Mouse (Mus musculus): ENCODE measurements around the gene Rrbp1.

The Rrbp1 gene

DNA sequence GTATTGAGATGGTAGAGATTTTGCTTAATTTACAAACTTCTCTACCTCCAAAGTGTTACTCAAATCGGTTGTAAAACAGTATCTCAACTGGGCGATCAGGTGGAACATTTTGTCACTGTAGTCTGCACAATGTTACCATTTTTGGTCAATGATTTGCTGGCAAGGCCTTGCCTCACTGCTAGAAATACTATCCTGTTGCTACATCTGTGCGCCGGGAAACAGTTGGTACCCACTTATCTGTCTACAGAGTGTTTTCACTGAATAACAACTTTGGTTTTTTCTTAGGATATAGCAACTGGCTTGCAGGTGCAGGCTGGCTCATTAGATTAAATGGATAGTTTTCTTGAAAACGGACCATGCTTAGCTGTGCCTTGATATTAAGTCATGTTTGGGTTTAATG is 94.8 kb downstream of the Rrbp1 start:
- DNase-seq (ENCODE audit: low spot score) = no peak

DNA sequence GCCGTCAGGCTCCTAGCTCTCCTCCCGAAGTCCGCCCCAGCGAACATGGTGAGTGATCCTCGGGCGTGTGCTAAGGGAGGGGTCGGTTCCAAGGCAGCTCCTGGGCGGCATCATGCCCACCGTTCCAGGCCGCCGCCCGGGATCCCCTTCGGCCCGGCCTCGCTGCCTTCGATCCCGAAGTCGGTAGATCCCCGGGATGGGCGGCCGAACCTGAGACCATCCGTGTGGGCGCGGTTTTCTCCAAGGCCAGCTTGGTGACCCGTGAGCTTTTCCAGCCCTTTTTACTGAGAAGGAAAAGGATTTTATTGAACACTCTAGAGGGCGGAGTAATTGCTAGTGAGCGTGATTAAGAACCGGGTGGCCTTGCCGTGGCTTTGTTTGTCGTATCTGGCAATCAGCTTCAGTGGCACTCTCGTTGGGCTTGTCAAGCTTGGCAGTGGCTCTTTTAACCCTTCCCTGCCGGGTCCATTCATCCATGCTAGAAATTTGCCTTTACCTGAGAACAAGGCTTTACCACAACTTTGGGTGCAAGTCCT is 95.4 kb downstream of the Rrbp1 start:
- no peak for DNase-seq (ENCODE audit: low spot score)

DNA sequence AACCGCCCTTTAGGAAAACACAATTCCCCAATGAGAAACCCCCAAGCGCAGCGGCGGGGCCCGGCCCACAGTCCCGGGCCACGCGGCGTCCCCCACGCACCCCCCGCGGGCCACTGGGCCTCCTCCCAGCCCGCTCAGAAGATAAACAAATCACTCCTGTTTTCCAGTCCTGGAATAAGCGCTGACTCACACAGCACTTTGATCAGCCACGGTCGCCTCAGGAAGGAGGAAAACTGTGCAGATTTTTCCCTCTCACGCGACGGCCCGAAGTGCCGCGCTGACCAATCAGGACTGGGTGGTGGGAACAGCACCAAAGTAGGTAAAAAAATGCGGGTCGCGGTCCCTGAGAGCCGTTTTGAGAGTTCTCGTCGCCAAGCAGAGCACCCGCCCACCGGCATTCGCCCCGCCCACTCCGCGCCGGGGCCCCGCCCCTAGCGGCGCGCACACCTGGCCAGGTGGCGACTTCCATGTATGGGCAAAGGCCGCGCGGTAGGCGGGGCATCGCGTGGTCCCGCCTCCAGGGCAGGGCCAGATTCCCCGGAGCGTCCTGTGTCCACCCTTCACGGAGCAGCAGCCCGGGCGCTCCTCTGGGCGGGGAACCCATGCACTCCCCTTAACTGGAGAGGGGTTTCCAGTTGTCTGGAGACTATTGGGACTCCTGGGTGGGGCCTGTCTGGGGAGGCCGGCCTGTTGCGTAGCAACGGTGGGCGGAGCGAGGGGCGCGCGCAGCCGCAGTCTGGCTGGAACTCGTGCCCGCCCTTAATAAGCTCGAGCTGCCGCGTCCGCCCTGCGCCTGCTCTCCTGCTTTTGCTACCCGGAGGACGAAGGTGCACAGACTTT is 96.1 kb downstream of the Rrbp1 start, which contains the start of gene Dstn:
Dstn (plus strand) TSS at position 561 of the 840 bp plus-strand sequence.
- peak; percentile 98 for DNase-seq (ENCODE audit: low spot score)

DNA sequence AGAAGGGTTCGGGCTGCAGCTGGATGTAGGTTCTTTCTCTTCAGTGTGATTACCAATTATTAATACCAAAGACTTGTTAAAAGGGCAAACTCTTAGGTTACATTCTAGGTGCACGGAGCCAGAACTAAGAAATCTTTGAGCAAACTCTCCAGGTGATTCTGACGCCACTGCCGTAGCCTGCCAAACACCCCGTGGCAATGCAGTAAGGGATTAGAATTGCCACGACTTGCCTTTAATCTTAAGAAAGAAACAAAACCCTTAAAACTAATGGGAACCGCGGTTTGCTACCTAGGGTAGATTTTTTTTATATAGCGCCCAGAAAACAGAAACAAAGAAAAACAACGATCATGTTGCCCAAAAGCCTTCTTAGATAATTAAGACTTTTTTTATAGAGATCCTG is 96.8 kb downstream of the Rrbp1 start:
- DNase-seq (ENCODE audit: low spot score) = no peak

DNA sequence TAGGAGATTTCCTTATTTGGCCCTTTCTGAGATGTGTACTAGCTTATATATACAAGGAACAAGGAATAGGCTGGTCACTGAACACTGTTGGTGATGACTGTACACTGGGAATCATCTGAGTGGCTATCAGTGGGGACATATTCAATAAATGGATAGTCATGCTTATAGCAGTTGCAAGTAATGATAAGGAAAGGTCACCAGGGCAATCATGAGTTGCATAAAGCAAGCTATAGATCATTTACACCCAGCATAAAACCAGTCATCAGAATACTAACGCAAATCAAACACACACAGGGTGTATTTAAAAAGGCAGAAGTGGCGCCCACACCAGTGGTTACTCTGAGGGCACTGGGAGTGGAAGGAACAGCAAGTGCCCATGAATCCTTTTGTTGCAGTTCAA is 98.9 kb downstream of the Rrbp1 start:
- DNase-seq (ENCODE audit: low spot score) = no peak

DNA sequence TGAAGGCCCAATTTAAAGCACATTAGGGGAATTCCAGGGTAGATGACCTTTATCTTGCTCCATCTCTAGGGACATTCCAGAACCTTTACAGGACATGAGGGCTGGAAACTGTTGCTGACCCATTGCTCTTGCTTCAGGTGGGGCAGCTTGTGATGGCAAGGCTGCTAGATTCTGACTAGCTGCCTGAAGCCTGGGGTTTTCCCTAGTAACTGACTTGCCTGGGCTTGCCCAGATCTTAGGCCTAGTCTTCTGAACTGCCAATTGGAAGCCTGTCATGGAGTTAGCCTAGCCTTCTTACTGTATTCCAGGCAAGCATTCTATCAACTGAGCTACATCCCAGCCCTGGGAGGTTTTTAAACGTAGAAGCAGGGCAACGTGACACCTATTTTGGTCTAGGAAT is 101.8 kb downstream of the Rrbp1 start:
- no peak for DNase-seq (ENCODE audit: low spot score)

DNA sequence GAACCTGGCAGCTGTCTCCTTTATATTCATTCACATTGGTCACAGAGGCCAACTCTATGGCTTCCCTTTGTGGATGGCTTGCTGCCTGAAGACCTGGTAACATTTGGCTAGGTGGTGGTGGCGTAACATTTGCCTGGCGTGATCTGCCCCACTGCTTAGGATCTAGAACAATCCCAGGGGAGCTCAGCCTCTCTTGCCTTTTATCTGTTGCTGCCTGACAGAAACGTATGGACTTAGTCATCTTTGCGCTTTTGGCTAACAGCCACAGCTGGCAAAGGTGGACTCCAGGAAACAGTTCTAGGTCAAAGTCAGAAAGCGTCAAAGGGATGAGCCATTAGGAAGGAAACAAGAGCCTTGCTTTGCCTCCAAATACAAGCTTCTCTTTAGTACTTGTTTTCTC is 106.2 kb downstream of the Rrbp1 start:
- DNase-seq (ENCODE audit: low spot score) = no peak

DNA sequence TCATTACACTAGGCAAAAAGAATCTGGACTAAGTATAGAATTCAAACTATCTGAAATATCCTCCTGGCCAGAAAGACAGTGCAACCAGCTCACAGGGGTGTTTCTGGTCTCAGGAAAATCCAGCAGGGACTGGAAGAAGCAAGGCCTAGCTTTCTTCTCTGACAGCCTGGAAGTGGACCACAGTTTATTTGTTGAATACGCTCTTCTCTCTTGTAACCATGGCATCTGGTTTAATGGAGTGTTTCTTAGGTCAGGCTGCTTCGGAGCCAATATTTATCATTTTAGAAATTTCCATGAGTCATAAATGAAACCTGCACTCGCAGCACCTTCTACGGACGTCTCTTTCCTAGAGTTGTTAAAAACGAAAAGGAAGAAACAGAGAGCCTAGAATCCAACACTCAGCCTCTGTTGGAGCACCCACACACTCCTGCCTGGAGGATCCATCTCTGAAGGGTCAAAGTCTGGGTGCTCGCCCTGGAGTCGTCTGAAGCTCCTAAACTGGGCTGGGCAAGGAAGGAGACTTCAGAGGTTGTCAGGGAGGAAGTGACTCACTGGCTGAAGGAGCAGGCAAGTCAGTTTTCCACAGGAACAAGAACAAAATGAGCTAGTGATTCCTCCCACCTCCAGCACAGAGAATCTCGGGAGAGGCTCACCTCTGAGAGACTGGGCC is 107.6 kb downstream of the Rrbp1 start:
- no peak for DNase-seq (ENCODE audit: low spot score)

DNA sequence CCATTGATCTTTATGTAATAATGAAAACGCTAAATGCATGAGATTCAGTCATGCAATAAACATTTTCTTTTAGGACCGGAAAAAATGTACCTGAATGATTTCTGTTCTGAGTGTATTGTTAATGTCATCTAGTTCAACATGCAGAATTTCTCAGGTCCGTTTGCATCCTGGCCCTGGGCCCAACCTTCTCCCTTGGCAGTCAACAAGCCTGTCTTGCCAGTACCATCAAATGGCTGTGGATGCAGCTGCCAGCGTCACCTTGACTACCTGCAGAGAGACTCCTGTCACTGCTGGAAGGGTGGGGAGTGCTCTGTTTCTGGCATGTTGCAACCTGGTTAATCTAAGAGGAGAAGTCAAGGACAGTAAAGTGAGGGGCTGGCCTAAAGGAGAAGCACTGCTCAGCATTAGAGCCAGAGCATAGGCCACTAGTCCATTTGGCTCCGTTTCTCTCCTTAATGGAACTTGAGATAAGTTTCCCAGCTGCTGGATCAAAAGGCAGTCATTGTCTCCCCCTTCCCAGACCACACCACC is 110.2 kb downstream of the Rrbp1 start:
- no peak for DNase-seq (ENCODE audit: low spot score)

DNA sequence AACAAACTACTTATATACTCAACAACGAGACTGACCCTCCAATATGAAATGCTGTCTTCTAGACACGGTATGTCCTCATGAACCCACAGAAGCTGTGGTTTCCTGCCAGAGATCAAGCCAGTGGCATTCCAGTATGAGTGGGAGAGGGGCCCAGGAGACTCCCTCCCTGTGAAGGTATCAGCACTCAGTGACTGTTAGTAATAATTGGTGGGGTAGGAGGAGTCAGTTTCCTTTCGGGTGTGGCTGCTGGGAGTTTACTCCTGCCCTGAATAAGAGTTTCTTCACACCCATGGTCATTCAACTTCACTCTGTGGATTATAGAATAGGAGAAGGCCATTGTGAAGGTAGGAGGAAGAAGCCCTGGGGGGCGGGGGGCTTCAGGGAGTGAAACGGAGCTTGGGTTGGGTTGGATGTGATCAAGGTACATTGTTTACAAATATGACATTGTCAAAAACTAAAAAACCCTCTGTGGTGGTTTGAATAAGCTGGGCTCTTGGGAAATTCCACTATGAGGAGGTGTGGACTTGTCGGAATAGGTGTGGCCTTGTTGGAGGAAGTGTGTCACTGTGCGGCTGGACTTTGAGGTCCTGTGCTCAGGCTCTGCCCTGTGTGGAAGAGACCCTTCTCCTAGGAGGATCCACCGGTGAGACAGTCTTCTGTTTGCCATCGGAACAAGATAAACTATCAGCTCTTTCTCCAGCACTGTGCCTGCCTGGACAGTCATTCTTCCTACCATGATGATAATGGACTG is 111.4 kb downstream of the Rrbp1 start:
- DNase-seq (ENCODE audit: low spot score) = no peak

Data from testis, postnatal 10 days (tissue).